Mouse (Mus musculus) heart, embryonic 14.5 days (tissue): ENCODE results near the gene Vps26b. TPM values are rescaled to one million over a fixed set of nuclear protein-coding genes. Genes with fewer than 3 reads are reported as not detected.

Experiments used
- polyA plus RNA-seq: library from polyadenylated mRNA; unstranded; fragments of >200 nt; fragmentation: Nextera tagmentation; extraction: Ambion mirVana; gene quantifications from 2 replicates; pipeline ENCODE4 v1.2.1, GENCODE M21; 2014

Gene Vps26b
- polyA plus RNA-seq, 1 experiment from 2014 or later: 25.3 TPM

Other genes starting within 250 kb of the Vps26b start
- gene Glb1l2, start 223.6 kb downstream of the Vps26b start, polyA plus RNA-seq: 1.5 and 1.6 TPM in 2 replicates
- not detected in 2 replicates for gene Glb1l3, start 169.2 kb downstream of the Vps26b start, polyA plus RNA-seq
- not detected in 2 replicates for gene Gm1110, start 107.0 kb downstream of the Vps26b start, polyA plus RNA-seq
- 36.4 and 38.2 TPM in 2 replicates for gene Acad8, start 30.5 kb downstream of the Vps26b start, polyA plus RNA-seq
- gene Thyn1, start 30.4 kb downstream of the Vps26b start, polyA plus RNA-seq: 97.9 and 103 TPM in 2 replicates
- gene Ncapd3, start 110 bp upstream of the Vps26b start, polyA plus RNA-seq: 22.2 and 25.1 TPM in 2 replicates
- 38.8 and 40.9 TPM in 2 replicates for gene Jam3, start 125.4 kb upstream of the Vps26b start, polyA plus RNA-seq